Mouse (Mus musculus): ENCODE results near the gene Plaa. TPM values are rescaled to one million over a fixed set of nuclear protein-coding genes. Genes with fewer than 3 reads are reported as not detected.

The Plaa gene
- polyA plus RNA-seq, 1 experiment = 119 TPM

GRCm38 (mm10) chr4:94561954-94562648 is 40.9 kb downstream of the Plaa start:
- TF ChIP-seq GATA1 (IDR thresholded peaks at IDR 0.05; ENCODE audit: low read length) = no peak

- no peak for TF ChIP-seq GATA1 (IDR thresholded peaks at IDR 0.05; ENCODE audit: low read length)
These were observed 42.7 kb downstream of the Plaa start for GRCm38 (mm10) chr4:94560316-94560715.

- TF ChIP-seq GATA1 (IDR thresholded peaks at IDR 0.05; ENCODE audit: low read length) = no peak
These were observed 43.8 kb downstream of the Plaa start for GRCm38 (mm10) chr4:94559266-94559665.

- TF ChIP-seq GATA1 (IDR thresholded peaks at IDR 0.05; ENCODE audit: low read length) = no peak
These were observed 45.9 kb downstream of the Plaa start for GRCm38 (mm10) chr4:94557145-94557544.

GRCm38 (mm10) chr4:94556265-94557054 is 46.6 kb downstream of the Plaa start, which contains the start of the genes Gm10306 and Caap1:
Gene Gm10306, plus strand, starts transcription at chr4:94556546.
Gene Caap1, minus strand, starts transcription at chr4:94556796.
- TF ChIP-seq GATA1 (IDR thresholded peaks at IDR 0.05; ENCODE audit: low read length) = no peak

GRCm38 (mm10) chr4:94554955-94555494 is 48.0 kb downstream of the Plaa start:
- TF ChIP-seq GATA1 (IDR thresholded peaks at IDR 0.05; ENCODE audit: low read length) = no peak

GRCm38 (mm10) chr4:94544321-94544720 is 58.7 kb downstream of the Plaa start:
- no peak for TF ChIP-seq GATA1 (IDR thresholded peaks at IDR 0.05; ENCODE audit: low read length)

GRCm38 (mm10) chr4:94543041-94543440 is 60.0 kb downstream of the Plaa start:
- no peak for TF ChIP-seq GATA1 (IDR thresholded peaks at IDR 0.05; ENCODE audit: low read length)

GRCm38 (mm10) chr4:94533205-94533604 is 69.8 kb downstream of the Plaa start:
- TF ChIP-seq GATA1 (IDR thresholded peaks at IDR 0.05; ENCODE audit: low read length) = no peak

- no peak for TF ChIP-seq GATA1 (IDR thresholded peaks at IDR 0.05; ENCODE audit: low read length)
These were observed 73.6 kb downstream of the Plaa start for GRCm38 (mm10) chr4:94529448-94529847.

GRCm38 (mm10) chr4:94523321-94523720 is 79.7 kb downstream of the Plaa start:
- no peak for TF ChIP-seq GATA1 (IDR thresholded peaks at IDR 0.05; ENCODE audit: low read length)

GRCm38 (mm10) chr4:94517631-94518030 is 85.4 kb downstream of the Plaa start:
- no peak for TF ChIP-seq GATA1 (IDR thresholded peaks at IDR 0.05; ENCODE audit: low read length)

Other genes with a start within 250 kb of the Plaa start
- gene Gm10306, start 46.7 kb downstream of the Plaa start, polyA plus RNA-seq (2012) = not detected in 2 replicates
- 3.9 and 5.4 TPM in 2 replicates for gene Caap1, start 46.4 kb downstream of the Plaa start, polyA plus RNA-seq (2012)
- gene Ift74, start 11.2 kb upstream of the Plaa start, polyA plus RNA-seq (2012) = 0.90 and 0.99 TPM in 2 replicates
- gene Lrrc19, start 46.9 kb upstream of the Plaa start, polyA plus RNA-seq (2012) = not detected in 2 replicates
- gene Tek, start 136.0 kb upstream of the Plaa start, polyA plus RNA-seq (2012) = not detected in 2 replicates